Mouse (Mus musculus) olfactory bulb, adult 2 months (tissue): ENCODE measurements around the gene Pdzrn3.

Source experiments
- CTCF ChIP-seq: fragments of 200-500 bp; IDR thresholded peaks from 2 replicates; pipeline ENCODE4 v1.5.1; 2012; ENCODE audit warnings: low read depth, mild to moderate bottlenecking, low read length, moderate library complexity; ENCODE audit not compliant: insufficient read depth
- POLR2A ChIP-seq: fragments of 200-500 bp; IDR thresholded peaks from 2 replicates; pipeline ENCODE4 v1.6.1; 2012; ENCODE audit warnings: mild to moderate bottlenecking, low read depth, low read length, moderate library complexity; ENCODE audit not compliant: insufficient read depth

- TF ChIP-seq CTCF (no peak), POLR2A (no peak)
Observed at GRCm38 (mm10) chr6:101327196-101327595, 50.5 kb downstream of the Pdzrn3 start.
